Comparison of ENCODE assay signal across 21 mouse cellular contexts in the genomic region with DNA sequence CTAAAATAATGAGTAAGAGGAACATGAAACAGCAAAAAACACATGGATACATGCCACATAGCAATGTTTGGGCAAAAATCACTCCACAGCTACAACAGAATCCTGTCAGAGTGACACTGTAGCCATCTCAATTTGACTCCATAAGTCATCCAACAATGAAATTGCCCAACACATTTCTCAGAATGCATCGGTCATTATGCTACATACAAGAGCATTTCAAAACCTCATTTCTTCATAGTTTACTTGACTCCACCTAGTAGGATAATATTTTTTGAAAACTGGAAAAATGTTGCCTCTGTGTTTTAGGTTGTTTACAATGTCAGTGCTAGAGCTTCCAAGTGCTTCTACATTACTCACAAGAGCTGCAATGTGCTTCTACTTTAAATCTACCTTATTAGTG.
DNase-seq lines count a peak whose midpoint lies in the region; ATAC-seq and TF ChIP-seq lines count a peak whose summit lies in the region.
"Had no signal": no experiment of that assay in that cellular context is flagged by ENCODE, and none has a peak within 500 bp of the region (broad histone marks: within the 10 kb centered on the region; RNA-seq: fewer than 3 reads in every experiment).

No protein-coding gene starts in this region.

- intact Hi-C loops in gastrocnemius, adult 2 months (cut with DNase I), result loop anchor here (5.0 kb wide), 1 partner anchor 39 kb away; no protein-coding TSS in a partner anchor
- intact Hi-C loops in heart, postnatal 25 days (cut with DNase I), result no loop called here

- no peak overlapping the region for H3K4me2 ChIP-seq in heart, embryonic 15.5 days
- H3K4me2 ChIP-seq in lung, postnatal 0 days (replicated peaks; ENCODE audit: low read depth, low read length), result no peak overlapping the region
- H3K4me2 ChIP-seq in hindbrain, embryonic 14.5 days (replicated peaks), result no peak overlapping the region
- H3K4me2 ChIP-seq: forebrain, embryonic 13.5 days; heart, embryonic 12.5 days; hindbrain, embryonic 13.5 days; intestine, embryonic 15.5 days had no signal

- H3K4me3 ChIP-seq in gastrocnemius, adult 2 months, result no peak overlapping the region
- no peak overlapping the region for H3K4me3 ChIP-seq in heart, embryonic 15.5 days
- no peak overlapping the region for H3K4me3 ChIP-seq in lung, postnatal 0 days (ENCODE audit: low read depth, low read length)
- no peak overlapping the region for H3K4me3 ChIP-seq in hindbrain, embryonic 14.5 days (replicated peaks; ENCODE audit: low read length)
- H3K4me3 ChIP-seq: embryonic facial prominence, embryonic 10.5 days; forebrain, embryonic 13.5 days; heart, embryonic 12.5 days; hindbrain, embryonic 13.5 days; intestine, embryonic 15.5 days had no signal

- no peaks in the 10 kb centered on the region for H3K27me3 ChIP-seq in heart, embryonic 15.5 days
- H3K27me3 ChIP-seq in lung, postnatal 0 days (replicated peaks; ENCODE audit: insufficient read depth, low read length), result no peaks in the 10 kb centered on the region
- no peaks in the 10 kb centered on the region for H3K27me3 ChIP-seq in hindbrain, embryonic 14.5 days (ENCODE audit: control insufficient read depth, insufficient read depth, low read length)
- H3K27me3 ChIP-seq: forebrain, embryonic 13.5 days; heart, embryonic 12.5 days; hindbrain, embryonic 13.5 days; intestine, embryonic 15.5 days; Patski had no signal

- no peak overlapping the region for H3K9ac ChIP-seq in heart, embryonic 15.5 days
- H3K9ac ChIP-seq in lung, postnatal 0 days (replicated peaks; ENCODE audit: low read depth), result no peak overlapping the region
- H3K9ac ChIP-seq in hindbrain, embryonic 14.5 days, result no peak overlapping the region
- H3K9ac ChIP-seq: forebrain, embryonic 13.5 days; forebrain, postnatal 0 days; heart, embryonic 12.5 days; hindbrain, embryonic 13.5 days; intestine, embryonic 15.5 days had no signal

- DNase-seq in gastrocnemius, adult 2 months, result no peak
- DNase-seq in gastrocnemius, postnatal 10 days, result no peak
- no peak for DNase-seq in heart, postnatal 25 days (ENCODE audit: low spot score)
- peak; percentile 87 for DNase-seq in lung, postnatal 0 days (ENCODE audit: low spot score)
- DNase-seq in lung, adult 18-20 months, result no peak
- no peak for DNase-seq in hindbrain, embryonic 14.5 days (ENCODE audit: low spot score)
- DNase-seq: adrenal gland, adult 2 months; adrenal gland, postnatal 25 days; cerebellum, adult 18-20 months; cerebellum, adult 9-11 months; forebrain, postnatal 0 days; gastrocnemius, postnatal 36 days; heart, adult 11 months had no signal

- no peak for TF ChIP-seq CTCF in gastrocnemius, adult 2 months (IDR thresholded peaks at IDR 0.05)
- TF ChIP-seq CTCF in lung, postnatal 0 days (IDR thresholded peaks at IDR 0.05), result no peak

- ATAC-seq in heart, embryonic 15.5 days (replicated peaks; ENCODE audit: insufficient number of reproducible peaks, insufficient read depth, low FRiP score, low read depth), result no peak
- ATAC-seq in lung, postnatal 0 days, result peak; percentile 62
- no peak for ATAC-seq in hindbrain, embryonic 14.5 days (ENCODE audit: low FRiP score)
- ATAC-seq: activated CD4-positive, CD25-positive, alpha-beta regulatory T cell, adult 4 months; forebrain, embryonic 13.5 days; forebrain, postnatal 0 days; intestine, embryonic 15.5 days; Patski had no signal

- WGBS in heart, embryonic 15.5 days, result 86% methylated on average over 1 of the region's 1 CpGs
- WGBS in lung, postnatal 0 days, result 37% methylated on average over 1 of the region's 1 CpGs
- 95% methylated on average over 1 of the region's 1 CpGs for WGBS in hindbrain, embryonic 14.5 days

- peak overlapping the region; percentile 93 for H3K27ac ChIP-seq in gastrocnemius, adult 2 months
- peak overlapping the region; percentile 66; the same call in 1 of the 2 replicates for H3K27ac ChIP-seq in heart, embryonic 15.5 days
- no peak overlapping the region for H3K27ac ChIP-seq in lung, postnatal 0 days (ENCODE audit: low read length)
- H3K27ac ChIP-seq in hindbrain, embryonic 14.5 days, result no peak overlapping the region
- H3K27ac ChIP-seq: embryonic facial prominence, embryonic 10.5 days; forebrain, embryonic 13.5 days; hindbrain, embryonic 13.5 days; intestine, embryonic 15.5 days had no signal

- H3K9me3 ChIP-seq in heart, embryonic 15.5 days (replicated peaks), result no peaks in the 10 kb centered on the region
- no peaks in the 10 kb centered on the region for H3K9me3 ChIP-seq in lung, postnatal 0 days (ENCODE audit: low read length)
- H3K9me3 ChIP-seq in hindbrain, embryonic 14.5 days (ENCODE audit: control insufficient read depth, low read length), result no peaks in the 10 kb centered on the region
- H3K9me3 ChIP-seq: embryonic facial prominence, embryonic 10.5 days; forebrain, embryonic 13.5 days; heart, embryonic 12.5 days; hindbrain, embryonic 13.5 days; intestine, embryonic 15.5 days had no signal

- H3K36me3 ChIP-seq in heart, embryonic 15.5 days, result no peaks in the 10 kb centered on the region
- no peaks in the 10 kb centered on the region for H3K36me3 ChIP-seq in lung, postnatal 0 days (ENCODE audit: insufficient read depth, low read length)
- no peaks in the 10 kb centered on the region for H3K36me3 ChIP-seq in hindbrain, embryonic 14.5 days (replicated peaks; ENCODE audit: control insufficient read depth, insufficient read depth)
- H3K36me3 ChIP-seq: embryonic facial prominence, embryonic 10.5 days; heart, embryonic 12.5 days; hindbrain, embryonic 13.5 days; intestine, embryonic 15.5 days had no signal

- H3K4me1 ChIP-seq in heart, embryonic 15.5 days (replicated peaks), result peaks cover 40% of the 10 kb centered on the region
- H3K4me1 ChIP-seq in lung, postnatal 0 days (ENCODE audit: insufficient read depth, low read depth, low read length), result peaks cover 14% of the 10 kb centered on the region
- peaks cover 16% of the 10 kb centered on the region for H3K4me1 ChIP-seq in hindbrain, embryonic 14.5 days (replicated peaks; ENCODE audit: control insufficient read depth, insufficient read depth, low read length)

- peak; percentile 77 for TF ChIP-seq EP300 in lung, postnatal 0 days (IDR thresholded peaks at IDR 0.05)

Comparison
In these comparisons a context has a peak if more than half of its experiments do, and no peak if none do; other contexts are left out.
1. H3K27ac ChIP-seq: peak in gastrocnemius, adult 2 months (single experiment) and heart, embryonic 15.5 days (single experiment); none in lung, postnatal 0 days (single experiment) and hindbrain, embryonic 14.5 days (single experiment).